Mouse (Mus musculus) activated CD4-positive, CD25-positive, alpha-beta regulatory T cell, adult 4 months (primary cell): Measurements from ENCODE around the gene Ano9. TPM values are rescaled to one million over a fixed set of nuclear protein-coding genes. Genes with fewer than 3 reads are reported as not detected.
A peak's percentile ranks its signal among the peaks of the same experiment; 100 is the strongest.

Experiments
- ATAC-seq: one replicate; pipeline ENCODE4 v1.8.0; 2017
- polyA plus RNA-seq, 2 experiments: library from polyadenylated mRNA; unstranded; fragments of 100-300 nt; shearing (Covaris generic); gene quantifications; one replicate each; pipeline ENCODE4 v1.2.1; 2017

Ano9 gene
- polyA plus RNA-seq, 2 experiments from 2014 or later: not detected

GRCm38 (mm10) chr7:141099911-141100691 is 17.5 kb downstream of the Ano9 start, which contains the start of gene Sigirr:
Sigirr (minus strand) TSS chr7:141100572.
- peak; percentile 54 for ATAC-seq

DNA sequence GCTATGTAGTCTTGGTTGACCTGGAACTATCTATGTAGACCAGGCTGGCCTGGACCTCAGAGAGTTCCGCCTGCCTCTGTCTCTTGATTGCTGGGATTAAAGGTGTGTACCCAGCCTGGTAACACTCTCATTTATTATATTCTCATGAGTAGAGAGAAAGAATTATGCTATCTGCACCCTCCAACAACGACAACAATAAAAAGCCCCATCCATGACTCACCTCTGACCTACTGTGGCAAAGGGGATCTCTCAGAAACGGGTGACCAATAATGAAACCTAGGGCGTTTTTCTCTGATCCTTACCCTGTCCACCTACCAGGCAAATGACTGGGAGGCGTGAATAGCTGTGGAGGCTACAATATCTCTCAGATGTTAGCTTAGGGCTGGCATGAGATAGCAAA is 20.4 kb downstream of the Ano9 start:
- ATAC-seq: no peak

DNA sequence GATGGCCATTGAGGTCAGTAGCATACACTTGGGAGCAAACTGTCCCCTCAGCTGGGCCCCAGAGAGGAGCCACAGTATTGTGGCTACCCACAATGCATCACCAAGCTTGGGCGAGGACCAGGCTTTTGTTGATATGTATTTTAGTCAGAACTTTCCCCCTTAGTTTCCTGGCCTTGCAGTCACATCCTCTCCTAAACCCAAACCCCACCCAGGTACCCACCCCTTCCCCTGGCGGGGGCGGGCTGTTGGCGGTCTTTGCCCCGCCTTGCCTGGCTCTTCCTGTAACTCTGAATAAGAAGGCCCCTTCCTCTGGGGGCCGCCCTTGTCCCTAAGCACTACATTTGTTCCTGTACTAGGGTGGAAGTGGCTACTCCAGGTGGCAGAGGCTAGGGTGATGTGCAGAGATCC is 21.0 kb downstream of the Ano9 start:
- ATAC-seq: peak; percentile 73

DNA sequence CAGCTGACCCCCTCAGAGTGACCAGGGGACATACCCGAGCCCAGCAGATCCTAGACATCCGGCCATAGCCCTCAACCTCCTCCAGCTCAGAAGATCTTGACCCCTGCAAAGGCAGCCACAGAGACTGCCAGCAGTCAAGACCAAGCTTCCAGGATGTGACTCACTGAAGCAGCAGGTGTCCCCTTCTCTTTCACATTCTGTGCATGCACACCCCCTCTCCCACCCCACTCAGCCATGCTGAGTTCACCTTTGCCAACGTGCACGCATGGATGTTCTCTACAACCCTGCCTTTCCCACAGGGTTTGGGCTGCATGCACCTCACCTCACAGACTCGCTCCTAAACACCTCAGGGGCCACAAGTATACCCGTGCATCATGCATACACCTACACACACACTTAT is 21.6 kb downstream of the Ano9 start:
- peak; percentile 23 for ATAC-seq

GRCm38 (mm10) chr7:141094487-141095205 is 23.0 kb downstream of the Ano9 start:
- no peak for ATAC-seq

DNA sequence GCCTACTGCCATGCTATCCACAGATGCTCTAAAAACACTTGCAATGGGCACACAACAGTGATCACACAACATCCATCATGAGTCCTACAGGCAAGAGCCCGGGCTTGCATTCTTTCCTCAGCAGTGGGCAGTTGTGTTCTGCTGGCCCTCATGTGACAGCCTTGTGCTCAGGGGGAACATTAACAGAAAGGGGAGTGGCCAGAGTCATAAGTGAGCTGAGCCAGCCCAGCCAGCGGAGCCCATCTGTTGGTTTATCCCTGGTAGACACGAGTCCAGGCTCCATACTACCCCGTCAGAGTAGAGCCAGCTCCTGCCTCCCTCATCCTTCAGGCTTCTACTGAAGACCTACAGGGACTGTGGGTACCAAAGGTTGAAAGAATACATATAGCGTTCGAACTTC is 23.7 kb downstream of the Ano9 start:
- ATAC-seq: no peak

GRCm38 (mm10) chr7:141092051-141092735 is 25.4 kb downstream of the Ano9 start:
- ATAC-seq: peak; percentile 59

- ATAC-seq: no peak
Observed at GRCm38 (mm10) chr7:141090228-141090627, 27.4 kb downstream of the Ano9 start.

DNA sequence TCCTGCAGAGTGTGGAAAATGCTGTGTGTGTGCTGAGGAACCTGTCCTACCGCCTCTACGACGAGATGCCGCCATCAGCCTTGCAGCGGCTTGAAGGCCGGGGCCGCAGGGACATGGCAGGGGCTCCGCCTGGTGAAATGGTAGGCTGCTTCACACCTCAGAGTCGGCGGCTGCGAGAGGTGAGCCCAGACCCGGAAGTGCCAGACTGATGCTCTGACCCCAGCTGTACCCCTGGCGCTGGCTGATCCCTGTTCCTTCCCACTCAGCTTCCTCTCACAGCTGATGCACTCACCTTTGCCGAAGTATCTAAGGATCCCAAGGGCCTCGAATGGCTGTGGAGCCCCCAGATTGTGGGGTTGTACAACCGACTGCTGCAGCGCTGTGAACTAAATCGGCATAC is 29.1 kb downstream of the Ano9 start:
- peak; percentile 18 for ATAC-seq

- ATAC-seq: peak; percentile 50
Observed at GRCm38 (mm10) chr7:141087894-141088293, 29.7 kb downstream of the Ano9 start.

DNA sequence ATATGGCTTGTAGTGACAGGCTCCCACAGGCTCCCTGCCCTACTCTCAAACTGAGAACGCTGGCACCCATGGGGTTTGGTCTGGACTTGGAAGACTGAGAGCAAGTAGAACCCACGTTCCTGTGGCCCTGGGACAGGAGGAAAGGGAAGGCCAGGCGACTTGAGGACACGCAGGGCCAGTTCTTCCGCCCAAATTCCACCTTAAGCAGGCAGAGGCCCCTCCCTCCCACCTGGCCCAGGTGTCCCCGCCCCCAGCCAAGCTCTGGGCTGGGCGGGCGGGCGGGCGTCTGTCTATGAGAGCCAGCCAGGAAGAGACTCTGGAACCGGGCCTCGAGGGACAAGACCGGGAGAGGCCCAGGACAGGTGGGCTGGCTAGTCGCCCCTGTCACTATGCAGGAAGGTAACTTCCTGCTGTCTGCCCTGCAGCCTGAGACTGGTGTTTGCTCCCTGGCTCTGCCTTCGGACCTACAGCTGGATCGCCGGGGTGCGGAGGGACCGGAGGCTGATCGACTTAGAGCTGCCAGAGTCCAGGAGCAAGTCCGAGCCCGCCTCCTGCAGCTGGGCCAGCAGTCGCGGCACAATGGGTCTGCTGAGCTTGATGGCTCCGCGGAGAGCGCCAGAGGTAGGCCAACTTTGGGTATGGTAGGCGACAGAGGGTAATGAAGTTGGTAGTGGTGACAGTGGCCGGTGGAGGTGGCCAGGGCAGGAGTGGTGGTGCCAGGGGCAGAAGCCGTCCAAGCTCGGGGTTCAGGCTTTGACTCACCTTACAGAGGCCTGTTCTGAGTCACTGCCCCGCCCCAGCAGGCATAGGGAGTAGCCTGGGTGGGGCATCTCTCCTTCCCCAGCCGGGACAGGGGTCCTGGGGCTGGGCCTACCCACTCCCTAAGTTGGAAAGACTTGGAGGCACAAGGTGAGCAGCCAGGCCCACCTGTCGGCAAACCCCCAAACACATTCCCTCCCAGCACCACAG is 37.8 kb downstream of the Ano9 start:
- ATAC-seq: no peak

DNA sequence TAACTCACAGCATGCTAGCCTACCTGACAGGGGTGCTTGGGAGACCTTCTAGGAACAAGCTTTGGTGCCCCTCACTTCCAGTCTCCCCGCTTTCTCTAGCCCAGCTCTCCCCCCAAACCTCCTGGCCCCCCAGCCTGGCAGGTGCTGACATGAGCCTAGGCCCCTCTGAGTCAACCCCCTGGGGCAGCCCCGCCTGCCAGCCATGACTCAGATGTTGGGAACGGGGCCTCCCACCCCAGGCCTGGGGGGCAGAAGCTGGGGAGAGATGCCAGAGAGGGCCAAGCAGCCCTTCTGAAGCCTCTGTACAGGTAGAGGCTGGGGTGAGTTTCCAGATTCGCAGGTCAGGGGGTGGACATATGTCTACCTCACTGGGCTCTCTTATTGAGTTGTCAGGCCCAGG is 38.7 kb downstream of the Ano9 start:
- ATAC-seq: no peak

- no peak for ATAC-seq
Observed at GRCm38 (mm10) chr7:141077841-141078240, 39.8 kb downstream of the Ano9 start, which contains the start of gene Pkp3. Pkp3 (plus strand) TSS chr7:141078218.

GRCm38 (mm10) chr7:141073782-141074181 is 43.8 kb downstream of the Ano9 start:
- no peak for ATAC-seq

- peak; percentile 90 for ATAC-seq
Observed at GRCm38 (mm10) chr7:141072017-141072745, 45.4 kb downstream of the Ano9 start.

DNA sequence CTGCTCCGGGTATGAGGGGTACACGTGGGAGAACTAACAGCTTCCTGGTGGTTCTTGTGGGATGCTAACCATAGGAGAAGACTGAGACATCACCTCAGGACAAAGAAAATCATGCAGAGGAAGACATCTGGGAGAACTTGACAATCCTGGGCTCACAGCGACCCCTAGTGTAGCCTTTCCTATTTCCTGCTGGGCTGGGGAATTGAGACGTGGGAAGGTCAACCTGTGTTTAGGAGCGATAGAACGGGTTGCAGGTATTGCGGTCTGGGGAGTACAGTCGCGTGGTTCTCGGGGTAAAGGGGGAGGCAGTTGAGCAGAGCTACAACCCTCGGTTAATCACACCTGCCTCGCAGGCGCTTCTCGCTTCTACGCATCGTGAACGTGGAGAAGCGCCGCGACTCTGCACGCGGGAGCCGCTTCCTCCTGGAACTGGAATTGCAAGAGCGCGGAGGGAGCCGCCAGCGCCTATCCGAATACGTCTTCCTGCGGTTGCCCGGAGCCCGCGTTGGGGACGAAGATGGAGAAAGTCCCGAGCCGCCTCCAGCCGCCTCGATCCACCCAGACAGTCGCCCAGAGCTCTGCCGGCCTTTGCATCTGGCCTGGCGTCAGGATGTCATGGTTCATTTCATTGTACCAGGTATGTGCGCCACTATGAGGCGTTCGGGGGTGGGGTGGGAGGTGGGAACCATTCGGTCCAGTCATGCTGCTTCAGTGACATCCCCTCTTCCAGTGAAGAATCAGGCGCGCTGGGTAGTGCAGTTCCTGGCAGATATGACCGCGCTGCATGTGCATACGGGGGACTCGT is 47.3 kb downstream of the Ano9 start:
- ATAC-seq: no peak

DNA sequence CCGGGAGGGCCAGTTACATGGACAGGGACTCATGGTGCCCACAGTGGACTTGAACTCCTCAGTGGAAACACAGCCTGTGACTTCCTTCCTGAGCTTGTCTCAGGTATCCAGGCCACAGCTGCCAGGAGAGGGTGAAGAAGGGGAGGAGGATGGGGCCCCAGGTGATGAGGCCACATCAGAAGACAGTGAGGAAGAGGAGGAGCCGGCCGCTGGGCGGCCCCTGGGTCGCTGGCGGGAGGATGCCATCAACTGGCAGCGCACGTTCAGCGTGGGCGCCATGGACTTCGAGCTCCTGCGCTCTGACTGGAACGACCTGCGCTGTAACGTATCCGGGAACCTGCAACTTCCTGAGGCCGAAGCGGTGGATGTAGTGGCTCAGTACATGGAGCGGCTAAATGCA is 49.3 kb downstream of the Ano9 start:
- ATAC-seq: no peak

GRCm38 (mm10) chr7:141064576-141064975 is 53.0 kb downstream of the Ano9 start:
- ATAC-seq: no peak

DNA sequence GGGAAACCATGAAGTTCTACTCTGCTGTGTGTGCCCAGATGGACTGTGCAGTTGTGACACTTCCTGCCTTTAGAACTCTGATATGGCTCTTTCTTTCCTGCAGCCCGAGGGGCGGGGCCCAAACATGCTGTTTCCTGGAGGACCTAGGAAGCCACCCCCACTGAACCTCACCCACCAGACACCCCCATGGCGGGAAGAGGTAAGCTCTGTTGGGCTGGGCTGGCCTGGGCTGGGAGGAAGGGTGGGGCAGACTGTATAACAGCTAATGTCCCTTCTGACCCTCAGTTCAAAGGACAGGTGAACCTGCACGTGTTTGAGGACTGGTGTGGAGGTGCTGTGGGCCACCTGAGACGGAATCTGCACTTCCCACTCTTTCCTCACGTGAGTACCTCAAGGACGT is 53.4 kb downstream of the Ano9 start:
- ATAC-seq: peak; percentile 57

DNA sequence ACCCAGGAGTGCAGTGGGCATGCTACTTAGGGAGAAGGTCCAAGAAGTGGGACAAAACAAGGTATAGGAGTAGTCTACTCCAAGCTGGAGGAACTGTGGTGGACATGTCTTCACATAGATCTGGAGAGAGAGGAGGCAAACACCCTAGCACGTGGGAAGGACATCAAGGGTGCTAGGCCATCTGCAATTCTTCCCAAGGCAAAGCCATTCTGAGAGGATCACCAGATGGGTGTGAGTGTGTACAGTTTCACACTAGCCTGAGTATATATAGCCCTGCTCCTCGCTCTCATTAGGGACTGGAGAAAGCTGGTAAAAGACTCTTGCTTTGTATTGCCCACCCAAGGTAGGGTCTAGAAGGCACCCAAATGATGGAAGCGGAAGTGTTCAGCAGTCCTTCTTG is 54.3 kb downstream of the Ano9 start:
- ATAC-seq: no peak

- no peak for ATAC-seq
Observed at GRCm38 (mm10) chr7:141062525-141062924, 55.1 kb downstream of the Ano9 start.
